Mouse (Mus musculus): ENCODE results near the gene Vmn1r24. TPM values are rescaled to one million over a fixed set of nuclear protein-coding genes. Genes with fewer than 3 reads are reported as not detected.
"Not testable (repeated sequence)": the region's sequence is repeated elsewhere in the genome, so short reads cannot be mapped to it uniquely, and the experiment has no call there.

Gene Vmn1r24
- polyA plus RNA-seq (2012; rRNA removed) = not detected in 2 replicates

DNA sequence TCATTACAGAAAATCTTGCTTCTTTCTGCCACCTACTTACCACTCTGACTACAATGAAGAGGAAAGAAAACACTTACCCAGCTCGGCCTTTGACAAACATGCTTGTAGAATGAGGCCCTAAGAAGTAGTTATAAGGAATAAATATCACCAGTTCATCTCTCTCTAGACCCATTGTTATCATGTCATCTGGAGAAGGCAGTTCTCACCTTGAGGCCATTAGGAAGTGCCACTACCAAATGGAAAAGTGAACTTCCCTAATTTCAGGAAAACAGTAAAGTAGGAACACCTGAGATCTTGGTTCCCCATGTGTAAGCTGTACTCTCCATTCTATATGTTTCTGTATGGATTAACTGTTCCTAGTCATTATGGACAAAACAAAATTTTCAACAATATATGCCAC, at the start of gene Vmn1r24:
Gene Vmn1r24, minus strand, starts transcription at position 101 of the 400 bp plus-strand sequence.
- not testable (repeated sequence) for DNase-seq (ENCODE audit: low read depth)

- no peak for DNase-seq (ENCODE audit: low read depth)
Measured at GRCm38 (mm10) chr6:57980710-57981109, 19.4 kb upstream of the Vmn1r24 start, which contains the start of gene Vmn1r25. Gene Vmn1r25 (minus strand): TSS chr6:57980810.

DNA sequence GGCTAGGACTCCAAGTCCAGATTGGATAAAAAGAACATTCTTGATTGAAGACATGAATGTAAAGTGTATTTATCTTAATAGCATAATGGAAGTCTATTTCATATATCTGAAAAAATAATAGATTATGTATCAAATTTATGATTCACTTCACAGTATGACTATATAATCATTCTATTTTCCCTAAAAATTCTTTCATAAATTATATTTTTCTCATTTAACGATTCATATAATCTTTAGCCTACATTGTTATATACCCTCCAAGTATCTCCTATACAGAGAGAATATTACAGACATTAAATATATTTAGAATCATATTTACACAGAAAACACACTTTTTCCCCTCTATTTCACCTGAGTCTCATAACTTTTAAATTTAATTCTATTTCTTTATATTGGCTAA, 34.6 kb downstream of the Vmn1r24 start, which contains the start of gene Vmn1r23:
Gene Vmn1r23, minus strand, starts transcription at position 101 of the 400 bp plus-strand sequence.
- no peak for DNase-seq (ENCODE audit: low read depth)

GRCm38 (mm10) chr6:57907928-57908327, 53.4 kb downstream of the Vmn1r24 start, which contains the start of gene Vmn1r22:
Gene Vmn1r22 (minus strand): TSS chr6:57908028.
- no peak for DNase-seq (ENCODE audit: low read depth)

Other genes with a start within 250 kb of the Vmn1r24 start
- 10.6 and 12.9 TPM in 2 replicates for gene Vopp1, start 136.3 kb downstream of the Vmn1r24 start, polyA plus RNA-seq (2012; rRNA removed)
- gene Vmn1r21, start 111.2 kb downstream of the Vmn1r24 start, polyA plus RNA-seq (2012; rRNA removed) = not detected in 2 replicates
- gene Vmn1r22, start 53.5 kb downstream of the Vmn1r24 start, polyA plus RNA-seq (2012; rRNA removed) = not detected in 2 replicates
- not detected in 2 replicates for gene Vmn1r23, start 34.7 kb downstream of the Vmn1r24 start, polyA plus RNA-seq (2012; rRNA removed)
- not detected in 2 replicates for gene Vmn1r25, start 19.3 kb upstream of the Vmn1r24 start, polyA plus RNA-seq (2012; rRNA removed)
- not detected in 2 replicates for gene Vmn1r26, start 53.7 kb upstream of the Vmn1r24 start, polyA plus RNA-seq (2012; rRNA removed)